Mouse (Mus musculus) midbrain, embryonic 10.5 days (tissue): Measurements from ENCODE around the gene Il17rd. TPM values are rescaled to one million over a fixed set of nuclear protein-coding genes. Genes with fewer than 3 reads are reported as not detected.

Experiments used
- DNase-seq: peaks from one replicate; pipeline ENCODE4 v3.0.0-alpha.2; 2017; ENCODE audit warnings: low spot score
- H3K27ac ChIP-seq: fragments of 300-500 bp; sonication (generic); replicated peaks from 2 replicates; pipeline ENCODE4 v1.5.1; 2016; ENCODE audit warnings: mild to moderate bottlenecking
- H3K27me3 ChIP-seq: fragments of 300-500 bp; sonication (generic); 2 replicates; pipeline ENCODE4 v1.6.1; 2016; ENCODE audit warnings: low read depth, mild to moderate bottlenecking; ENCODE audit not compliant: poor library complexity, severe bottlenecking
- H3K36me3 ChIP-seq: fragments of 300-500 bp; sonication (generic); 2 replicates; pipeline ENCODE4 v1.6.1; 2016; ENCODE audit warnings: mild to moderate bottlenecking, moderate library complexity
- H3K4me1 ChIP-seq: fragments of 300-500 bp; sonication (generic); 2 replicates; pipeline ENCODE4 v1.6.1; 2016
- H3K4me3 ChIP-seq: fragments of 300-500 bp; sonication (generic); 2 replicates; pipeline ENCODE4 v1.5.1; 2016; ENCODE audit warnings: mild to moderate bottlenecking, moderate library complexity
- H3K9me3 ChIP-seq: fragments of 300-500 bp; sonication (generic); replicated peaks from 2 replicates; pipeline ENCODE4 v1.6.1; 2016; ENCODE audit warnings: mild to moderate bottlenecking
- WGBS: fragments of 180-500 bp; shearing (Covaris S2); methylation state at CpG from one replicate; pipeline ENCODE4 v1.1.7; 2016; 5-methylcytosine and 5-hydroxymethylcytosine counted together
- polyA plus RNA-seq: library from polyadenylated mRNA; unstranded; fragments of >200 nt; fragmentation: Nextera tagmentation; extraction: Ambion mirVana; gene quantifications from 2 replicates; pipeline ENCODE4 v1.2.1, GENCODE M21; 2016

The Il17rd gene
- polyA plus RNA-seq, 1 experiment from 2014 or later = 6.4 TPM

DNA sequence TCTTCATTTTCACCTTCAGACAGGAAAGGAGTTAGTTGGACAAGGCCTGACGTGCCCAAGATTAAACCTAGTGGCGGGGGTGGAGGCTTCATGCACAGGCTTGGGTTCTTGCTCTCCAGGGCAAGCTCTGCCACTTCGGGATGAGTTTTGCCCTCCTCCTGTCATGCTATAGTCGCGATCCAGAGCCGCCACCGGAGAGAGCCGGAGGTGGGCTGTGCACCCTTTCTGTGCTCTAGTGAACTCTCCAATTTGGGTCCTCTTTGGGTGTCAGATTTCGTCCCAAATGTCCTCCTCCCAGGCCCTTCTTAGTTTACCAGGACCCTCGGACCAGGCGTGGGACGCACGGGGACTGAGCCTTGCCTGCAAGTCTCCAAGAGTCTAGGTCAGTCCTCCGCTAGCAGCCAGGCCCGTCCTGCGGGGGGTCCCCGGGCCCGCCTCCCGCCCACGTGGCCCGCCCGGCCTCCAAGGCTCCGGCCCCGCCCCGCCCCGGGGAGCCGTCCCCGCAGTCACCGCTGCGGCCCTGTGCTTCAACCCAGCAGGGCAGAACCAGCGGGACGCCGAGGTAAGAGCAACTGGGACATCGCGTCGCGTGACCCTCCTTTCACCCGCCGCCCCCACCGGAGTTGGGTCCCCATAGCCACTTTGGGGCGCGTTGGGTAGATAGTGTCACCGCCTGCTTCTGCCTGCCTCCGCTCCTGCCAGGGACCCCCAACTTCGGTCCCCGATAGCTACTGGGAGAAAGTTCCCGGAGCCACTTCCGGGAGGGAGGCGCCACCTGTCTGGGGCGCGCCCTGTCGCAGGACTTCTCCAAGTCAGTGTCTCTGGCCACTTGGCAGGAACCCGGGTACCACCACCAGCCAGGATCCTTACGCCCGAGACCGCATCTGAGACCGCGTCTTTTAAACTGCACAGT lies 75.9 kb downstream of the Il17rd start, which contains the start of gene Arhgef3:
Gene Arhgef3 (plus strand): TSS at position 538 of the 913 bp plus-strand sequence.
- Histone ChIP-seq H3K4me3 (peak within 1 kb of the TSS; percentile 78), H3K36me3 (no peaks in the 10 kb centered on the region), H3K27me3 (peaks cover 56% of the 10 kb centered on the region), H3K9me3 (no peaks in the 10 kb centered on the region), H3K4me1 (peaks cover 12% of the 10 kb centered on the region), H3K27ac (peak within 1 kb of the TSS; percentile 61)
- peak; percentile 60 for DNase-seq
- under 1% methylated on average over 58 of the region's 58 CpGs for WGBS

GRCm38 (mm10) chr14:27115275-27115660 lies 76.5 kb downstream of the Il17rd start:
- H3K4me1 ChIP-seq = peaks cover 12% of the 10 kb centered on the region
- H3K4me3 ChIP-seq = peak overlapping the region; percentile 78
- no peak overlapping the region for H3K27ac ChIP-seq
- DNase-seq = no peak
- no peaks in the 10 kb centered on the region for H3K9me3 ChIP-seq
- H3K36me3 ChIP-seq = no peaks in the 10 kb centered on the region
- WGBS = 14% methylated on average over 11 of the region's 11 CpGs
- peaks cover 56% of the 10 kb centered on the region for H3K27me3 ChIP-seq

DNA sequence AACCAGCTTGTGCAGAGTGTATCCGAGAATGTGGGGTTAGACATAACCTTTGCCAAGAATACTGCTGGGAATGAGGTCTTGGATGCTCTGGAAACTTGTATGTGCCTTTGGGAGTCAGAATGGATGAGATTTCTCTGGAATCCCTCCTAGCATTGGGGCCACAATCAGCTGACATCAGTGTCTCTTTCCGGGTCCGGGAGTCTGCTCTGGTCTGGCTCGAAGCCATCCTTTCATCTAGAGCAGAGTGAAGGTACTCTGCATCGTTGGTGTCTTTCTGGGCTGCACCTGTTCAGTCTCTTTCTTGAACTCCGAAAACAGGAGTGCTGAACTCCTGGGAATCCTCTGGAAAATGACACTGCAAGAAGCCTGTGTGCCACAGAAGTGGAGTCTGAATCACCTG lies 77.2 kb downstream of the Il17rd start:
- WGBS = 76% methylated on average over 6 of the region's 6 CpGs
- no peaks in the 10 kb centered on the region for H3K9me3 ChIP-seq
- H3K27me3 ChIP-seq = peaks cover 56% of the 10 kb centered on the region

GRCm38 (mm10) chr14:27116577-27117165 lies 77.9 kb downstream of the Il17rd start:
- DNase-seq = no peak
- no peak overlapping the region for H3K27ac ChIP-seq
- no peak overlapping the region for H3K4me3 ChIP-seq
- peaks cover 56% of the 10 kb centered on the region for H3K27me3 ChIP-seq
- 81% methylated on average over 4 of the region's 4 CpGs for WGBS
- H3K36me3 ChIP-seq = no peaks in the 10 kb centered on the region
- H3K9me3 ChIP-seq = no peaks in the 10 kb centered on the region
- peaks cover 12% of the 10 kb centered on the region for H3K4me1 ChIP-seq

More for the DNA sequence above, 77.2 kb downstream of the Il17rd start:
- Histone ChIP-seq H3K4me3 (no peak overlapping the region), H3K27ac (no peak overlapping the region), H3K4me1 (peaks cover 12% of the 10 kb centered on the region), H3K36me3 (no peaks in the 10 kb centered on the region)
- DNase-seq = no peak

DNA sequence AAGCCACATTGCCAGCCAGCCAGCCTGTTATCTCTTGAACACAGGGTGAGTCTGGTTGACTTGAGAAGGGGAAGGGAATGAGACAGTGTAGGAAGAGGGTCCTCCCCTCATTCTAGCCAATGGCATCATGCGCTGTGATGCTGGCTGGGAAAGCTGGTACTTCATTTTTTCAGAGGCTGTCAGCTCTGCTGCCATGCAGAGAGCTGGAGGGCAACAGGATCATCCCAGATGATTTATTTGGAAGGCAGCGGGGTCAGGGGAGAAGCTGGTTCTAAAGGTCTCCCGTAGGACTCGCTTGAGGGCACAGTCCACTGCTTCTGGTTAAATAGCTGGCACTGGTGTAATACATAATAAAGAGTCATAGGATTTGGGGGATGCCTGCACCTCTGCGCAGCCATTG lies 79.8 kb downstream of the Il17rd start:
- no peak overlapping the region for H3K4me3 ChIP-seq
- H3K4me1 ChIP-seq = peaks cover 14% of the 10 kb centered on the region
- no peak for DNase-seq
- WGBS = 88% methylated on average over 5 of the region's 5 CpGs
- no peaks in the 10 kb centered on the region for H3K9me3 ChIP-seq
- no peak overlapping the region for H3K27ac ChIP-seq
- H3K36me3 ChIP-seq = no peaks in the 10 kb centered on the region
- H3K27me3 ChIP-seq = peaks cover 47% of the 10 kb centered on the region

DNA sequence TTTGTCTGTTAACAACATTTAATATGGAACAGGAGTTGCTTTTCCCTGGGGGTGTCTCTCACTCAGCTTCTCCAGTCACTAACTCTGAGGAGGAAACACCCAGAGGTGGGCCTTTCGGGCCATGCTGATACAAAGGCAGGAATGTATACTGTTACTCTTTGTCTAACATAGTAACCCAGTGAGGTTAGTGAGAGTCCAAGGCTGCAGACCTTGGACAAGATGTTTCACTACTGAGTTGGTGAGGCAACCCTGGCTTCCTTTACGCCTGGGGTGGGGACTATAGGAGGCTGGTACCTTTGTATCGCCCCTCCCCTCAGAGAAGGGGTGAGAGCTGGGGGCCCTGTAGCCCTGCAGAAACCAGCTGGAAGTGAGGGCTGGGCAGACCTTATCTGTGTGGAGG lies 83.9 kb downstream of the Il17rd start:
- WGBS = 79% methylated on average over 3 of the region's 3 CpGs
- H3K27ac ChIP-seq = no peak overlapping the region
- no peak overlapping the region for H3K4me3 ChIP-seq
- no peak for DNase-seq
- peaks cover 10% of the 10 kb centered on the region for H3K27me3 ChIP-seq
- no peaks in the 10 kb centered on the region for H3K9me3 ChIP-seq
- H3K36me3 ChIP-seq = no peaks in the 10 kb centered on the region
- H3K4me1 ChIP-seq = peaks cover 4% of the 10 kb centered on the region; the same call in 1 of the 2 replicates

DNA sequence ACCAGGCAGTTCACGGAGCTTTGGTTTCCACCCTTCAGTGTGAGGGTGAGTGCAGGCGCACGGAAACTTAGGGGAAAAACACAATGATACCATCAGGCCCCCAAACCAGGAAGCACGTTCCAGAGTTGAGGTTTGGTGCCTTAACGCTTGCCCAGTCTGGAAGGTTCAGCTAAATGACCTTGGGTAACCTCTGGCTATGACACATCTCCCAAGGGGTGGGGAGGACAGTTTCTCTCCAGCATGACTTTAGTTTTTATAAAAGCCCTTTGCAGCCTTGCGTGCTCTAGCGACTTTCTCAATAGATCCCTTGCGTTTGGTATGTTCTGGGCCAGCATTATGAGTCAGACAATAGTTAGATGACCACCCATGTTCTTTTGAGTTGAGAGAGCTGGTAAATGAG lies 84.8 kb downstream of the Il17rd start:
- WGBS = 58% methylated on average over 8 of the region's 8 CpGs
- DNase-seq = no peak
- Histone ChIP-seq H3K27ac (no peak overlapping the region), H3K27me3 (peaks cover 1% of the 10 kb centered on the region; the same call in 1 of the 2 replicates), H3K9me3 (no peaks in the 10 kb centered on the region), H3K4me1 (peaks cover 4% of the 10 kb centered on the region; the same call in 1 of the 2 replicates), H3K4me3 (no peak overlapping the region), H3K36me3 (no peaks in the 10 kb centered on the region)

- Histone ChIP-seq H3K9me3 (no peaks in the 10 kb centered on the region), H3K36me3 (no peaks in the 10 kb centered on the region), H3K4me3 (no peak overlapping the region), H3K4me1 (no peaks in the 10 kb centered on the region), H3K27me3 (no peaks in the 10 kb centered on the region), H3K27ac (no peak overlapping the region)
- WGBS = 88% methylated on average over 3 of the region's 3 CpGs
- DNase-seq = no peak
Observed at GRCm38 (mm10) chr14:27130031-27130430, 91.3 kb downstream of the Il17rd start.

DNA sequence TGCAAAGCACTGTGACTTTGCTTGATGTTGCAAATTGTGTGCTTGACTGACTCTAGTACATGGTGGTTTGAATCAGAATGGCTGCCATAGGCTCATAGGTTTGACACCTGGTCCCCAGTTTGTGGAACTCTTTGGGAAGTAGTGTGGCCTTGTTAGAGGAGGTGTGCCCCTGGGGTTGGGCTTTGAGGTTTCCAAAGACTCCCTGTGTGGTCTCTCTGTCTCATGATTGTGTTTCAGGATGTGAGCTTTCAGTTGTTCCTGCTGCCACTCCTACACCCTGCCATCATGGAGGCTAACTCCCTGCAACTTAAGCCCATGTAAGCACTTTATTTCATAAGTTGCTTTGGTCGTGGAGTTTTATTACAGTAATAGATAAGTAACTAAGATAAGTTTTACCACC lies 91.9 kb downstream of the Il17rd start:
- WGBS = 86% methylated on average over 1 of the region's 1 CpGs

GRCm38 (mm10) chr14:27131521-27131920 lies 92.8 kb downstream of the Il17rd start:
- no peaks in the 10 kb centered on the region for H3K9me3 ChIP-seq
- H3K27me3 ChIP-seq = no peaks in the 10 kb centered on the region
- no peaks in the 10 kb centered on the region for H3K4me1 ChIP-seq
- DNase-seq = no peak
- 76% methylated on average over 1 of the region's 1 CpGs for WGBS
- no peak overlapping the region for H3K27ac ChIP-seq
- no peaks in the 10 kb centered on the region for H3K36me3 ChIP-seq
- H3K4me3 ChIP-seq = no peak overlapping the region

More for the DNA sequence above, 91.9 kb downstream of the Il17rd start:
- Histone ChIP-seq H3K9me3 (no peaks in the 10 kb centered on the region), H3K36me3 (no peaks in the 10 kb centered on the region), H3K27ac (no peak overlapping the region), H3K4me1 (no peaks in the 10 kb centered on the region), H3K4me3 (no peak overlapping the region), H3K27me3 (no peaks in the 10 kb centered on the region)
- no peak for DNase-seq

DNA sequence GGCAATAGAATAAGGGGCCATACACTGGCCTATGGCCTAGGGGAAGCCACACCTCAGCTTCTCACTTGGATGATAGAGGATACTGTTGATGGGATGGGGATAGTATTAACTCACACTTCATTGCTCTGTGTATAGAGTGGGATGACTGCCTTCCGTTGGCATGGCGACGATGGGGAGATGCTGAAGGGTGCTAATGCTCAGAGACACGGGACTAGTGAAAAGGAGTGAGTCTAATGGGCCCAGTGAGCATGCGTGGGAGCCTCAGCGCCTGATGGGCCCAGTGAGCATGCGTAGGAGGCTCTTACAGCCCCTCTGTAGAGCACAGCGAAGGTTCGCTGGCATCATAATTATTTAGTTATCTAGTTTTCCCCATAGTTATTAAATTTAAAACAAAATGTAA lies 100.2 kb downstream of the Il17rd start:
- DNase-seq = no peak
- Histone ChIP-seq H3K36me3 (no peaks in the 10 kb centered on the region), H3K9me3 (no peaks in the 10 kb centered on the region), H3K4me3 (no peak overlapping the region), H3K27ac (no peak overlapping the region), H3K27me3 (no peaks in the 10 kb centered on the region), H3K4me1 (no peaks in the 10 kb centered on the region)
- 90% methylated on average over 9 of the region's 9 CpGs for WGBS

- Histone ChIP-seq H3K27me3 (no peaks in the 10 kb centered on the region), H3K9me3 (no peaks in the 10 kb centered on the region), H3K36me3 (no peaks in the 10 kb centered on the region), H3K4me1 (no peaks in the 10 kb centered on the region), H3K4me3 (no peak overlapping the region), H3K27ac (no peak overlapping the region)
- DNase-seq = no peak
- 89% methylated on average over 3 of the region's 3 CpGs for WGBS
Observed at GRCm38 (mm10) chr14:27139968-27140367, 101.2 kb downstream of the Il17rd start.

DNA sequence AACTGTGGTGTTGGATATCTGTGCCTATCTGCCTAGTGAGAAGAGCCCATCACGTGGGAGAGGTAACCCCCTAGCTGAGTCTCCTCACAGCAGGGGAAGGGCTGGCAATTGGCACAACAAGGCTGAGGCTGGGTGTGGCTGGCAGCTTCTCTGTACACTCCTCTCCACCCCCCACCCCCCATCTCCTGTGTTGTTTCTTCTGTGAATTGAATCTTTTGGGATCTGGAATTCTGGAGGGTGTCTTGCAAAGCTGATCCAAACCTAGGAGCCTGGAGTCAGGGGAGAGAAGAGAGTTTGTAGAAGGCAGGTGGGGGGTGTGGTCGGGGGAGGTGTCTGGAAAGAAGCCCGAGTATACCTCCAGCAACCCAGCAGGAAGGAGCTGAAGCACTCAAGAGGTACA lies 102.7 kb downstream of the Il17rd start:
- H3K27me3 ChIP-seq = no peaks in the 10 kb centered on the region
- H3K9me3 ChIP-seq = no peaks in the 10 kb centered on the region
- H3K36me3 ChIP-seq = no peaks in the 10 kb centered on the region
- 34% methylated on average over 3 of the region's 3 CpGs for WGBS
- no peak overlapping the region for H3K27ac ChIP-seq
- no peak for DNase-seq
- no peak overlapping the region for H3K4me3 ChIP-seq
- peaks cover 5% of the 10 kb centered on the region; the same call in 1 of the 2 replicates for H3K4me1 ChIP-seq
